Mouse (Mus musculus) liver, embryonic 14.5 days (tissue): Measurements from ENCODE around the gene Lenep.

Source experiments
- CTCF ChIP-seq: IDR thresholded peaks from 2 replicates; pipeline ENCODE4 v1.5.1; 2016; ENCODE audit warnings: antibody characterized with exemption, low read depth, control low read depth
- EP300 ChIP-seq: IDR thresholded peaks from 2 replicates; pipeline ENCODE4 v1.6.1; 2016; ENCODE audit warnings: antibody characterized with exemption, low read depth

GRCm38 (mm10) chr3:89436176-89437113 lies 33.9 kb upstream of the Lenep start, which contains the start of gene Pbxip1:
- TF ChIP-seq CTCF (no peak), EP300 (no peak)
